Mouse (Mus musculus): ENCODE results near the gene Adat2.

The Adat2 gene

DNA sequence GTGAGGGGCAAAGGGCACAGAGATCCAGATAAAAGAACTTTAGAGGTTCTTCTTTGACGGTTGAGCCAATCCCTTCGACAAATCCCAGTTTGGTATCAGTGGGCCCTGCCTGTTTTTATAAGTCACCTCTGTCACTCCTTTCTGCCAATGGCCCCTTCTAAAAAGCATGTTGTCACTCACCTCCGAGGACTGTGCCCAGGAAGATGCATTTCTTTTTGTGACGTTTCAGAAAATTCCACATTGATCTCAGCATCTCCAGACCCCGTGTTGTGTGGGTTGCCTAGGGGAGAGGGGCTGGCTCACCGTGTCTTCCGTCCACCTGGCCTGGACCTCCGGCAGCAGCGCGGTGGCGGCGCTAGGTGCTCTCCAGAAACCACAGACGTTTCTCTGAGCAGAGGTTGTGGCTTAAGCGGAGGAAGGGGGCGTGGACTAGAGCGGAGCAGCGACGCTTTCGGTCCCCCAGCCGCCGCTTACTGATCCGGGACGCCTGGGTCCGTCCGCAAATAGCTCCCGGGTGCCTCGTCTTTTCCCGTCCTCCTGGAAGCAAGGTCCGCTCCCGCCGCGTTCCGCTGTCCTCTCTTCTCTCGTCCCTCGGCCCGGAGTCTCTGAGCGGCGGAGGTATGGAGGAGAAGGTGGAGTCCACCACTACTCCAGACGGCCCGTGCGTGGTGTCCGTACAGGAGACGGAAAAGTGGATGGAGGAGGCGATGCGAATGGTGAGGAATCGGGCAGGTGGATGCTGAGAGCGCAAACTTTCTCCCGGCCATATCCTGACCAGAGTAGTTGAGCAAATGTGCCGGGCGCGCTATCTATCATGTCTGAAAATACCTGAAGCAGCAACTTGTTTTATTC is at the start of gene Adat2, which contains the start of gene Pex3:
Gene Adat2 (plus strand): TSS at position 249 of the 852 bp plus-strand sequence.
Gene Pex3 (minus strand): TSS at position 497 of the 852 bp plus-strand sequence.
- peak; percentile 98 for DNase-seq

DNA sequence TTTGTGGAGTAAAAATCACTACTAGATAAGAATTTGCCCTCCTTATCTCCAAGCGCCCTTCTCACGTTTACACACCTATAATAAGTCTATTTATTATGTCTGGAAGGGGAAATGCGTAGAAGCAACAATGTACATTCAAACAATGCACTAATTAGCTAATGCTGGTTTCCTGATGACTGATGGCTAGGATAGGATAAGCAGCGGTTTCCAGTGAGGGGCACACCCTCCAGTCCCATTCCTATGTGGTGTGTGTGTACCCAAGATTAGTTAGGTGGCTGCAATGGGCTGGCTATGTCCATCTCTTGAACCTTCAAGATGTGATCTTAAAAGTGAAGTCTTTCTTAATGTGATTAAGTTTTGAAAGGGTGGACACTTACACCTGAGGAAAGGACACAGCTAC is 30.8 kb upstream of the Adat2 start:
- peak; percentile 33 for DNase-seq

- peak; percentile 71 for DNase-seq
Observed at GRCm38 (mm10) chr10:13528155-13528554, 24.5 kb upstream of the Adat2 start.

GRCm38 (mm10) chr10:13534751-13535150 is 17.9 kb upstream of the Adat2 start:
- DNase-seq, result peak; percentile 90

- peak; percentile 39 for DNase-seq
Observed at GRCm38 (mm10) chr10:13536706-13537105, 16.0 kb upstream of the Adat2 start.

GRCm38 (mm10) chr10:13539769-13540333 is 12.8 kb upstream of the Adat2 start:
- DNase-seq, result peak; percentile 31

- peak; percentile 46 for DNase-seq
Observed at GRCm38 (mm10) chr10:13541721-13542120, 11.0 kb upstream of the Adat2 start.

DNA sequence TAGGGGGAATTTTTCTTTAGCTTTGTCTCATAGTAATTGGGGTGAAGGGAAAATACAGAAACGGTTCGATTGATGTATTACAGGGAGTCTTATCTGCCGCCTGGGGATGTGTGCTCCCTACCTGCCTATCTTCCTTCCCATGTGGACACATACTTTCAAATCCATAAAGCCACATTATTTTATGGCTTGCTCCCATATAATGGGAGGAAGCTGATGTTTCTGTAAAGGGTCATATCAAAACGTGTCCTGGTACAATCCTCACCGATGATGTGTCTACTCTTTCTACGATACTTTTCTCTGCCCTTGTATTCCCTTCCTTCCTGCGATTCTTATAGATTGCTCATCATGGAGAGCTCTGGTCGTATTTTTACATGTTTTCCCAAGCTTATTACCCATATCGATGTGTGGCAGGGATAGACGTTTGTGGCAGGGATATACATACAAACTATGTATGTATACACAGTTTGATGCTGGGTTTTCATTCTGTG is 848 bp downstream of the Adat2 start:
- no peak for DNase-seq

DNA sequence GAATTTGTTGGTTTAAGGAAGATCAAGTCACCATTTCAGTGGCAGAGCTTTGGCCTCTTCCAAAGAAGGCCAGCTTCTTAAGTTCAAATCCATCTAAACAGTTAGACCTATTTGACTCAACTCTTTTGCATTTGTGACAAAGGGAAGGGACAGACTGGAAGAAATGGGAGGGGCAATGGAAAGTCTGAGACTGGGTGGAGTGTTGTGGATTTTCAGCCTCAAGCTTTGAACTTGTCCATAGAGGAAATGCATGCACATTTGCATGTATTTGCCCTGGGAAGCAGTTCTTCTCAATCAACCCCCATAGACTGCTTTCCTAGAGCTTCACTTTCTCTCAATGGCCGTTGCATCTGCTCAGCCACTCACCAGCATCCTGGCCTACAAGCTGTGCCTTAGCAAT is 1.6 kb downstream of the Adat2 start:
- no peak for DNase-seq

DNA sequence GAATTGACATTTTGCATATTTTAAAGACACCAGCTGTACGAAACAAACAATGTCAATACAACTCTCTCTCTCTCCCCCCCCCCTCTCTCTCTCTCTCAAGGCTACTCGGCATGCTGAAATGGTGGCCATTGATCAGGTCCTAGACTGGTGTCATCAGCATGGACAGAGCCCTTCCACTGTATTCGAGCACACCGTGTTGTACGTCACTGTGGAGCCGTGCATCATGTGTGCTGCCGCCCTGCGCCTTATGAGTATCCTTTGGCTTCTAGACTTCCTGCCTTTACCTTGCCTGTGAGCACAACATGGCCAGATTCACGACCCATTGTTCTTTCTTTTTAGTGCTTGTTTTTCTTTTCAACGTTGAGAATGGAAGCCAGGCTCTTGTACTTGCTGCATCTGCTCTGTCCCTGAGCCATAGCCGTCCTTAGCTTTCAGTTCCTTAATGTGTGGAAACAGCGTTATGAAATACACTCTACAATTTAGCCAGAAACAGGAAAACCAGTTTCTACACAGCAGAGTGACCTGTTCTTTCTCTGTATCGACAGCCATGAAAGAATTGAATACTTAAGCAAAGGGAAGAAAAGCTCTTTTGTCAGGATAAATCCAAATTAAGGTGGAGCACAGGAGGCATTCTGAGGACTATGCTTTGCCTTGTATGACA is 7.5 kb downstream of the Adat2 start:
- no peak for DNase-seq

DNA sequence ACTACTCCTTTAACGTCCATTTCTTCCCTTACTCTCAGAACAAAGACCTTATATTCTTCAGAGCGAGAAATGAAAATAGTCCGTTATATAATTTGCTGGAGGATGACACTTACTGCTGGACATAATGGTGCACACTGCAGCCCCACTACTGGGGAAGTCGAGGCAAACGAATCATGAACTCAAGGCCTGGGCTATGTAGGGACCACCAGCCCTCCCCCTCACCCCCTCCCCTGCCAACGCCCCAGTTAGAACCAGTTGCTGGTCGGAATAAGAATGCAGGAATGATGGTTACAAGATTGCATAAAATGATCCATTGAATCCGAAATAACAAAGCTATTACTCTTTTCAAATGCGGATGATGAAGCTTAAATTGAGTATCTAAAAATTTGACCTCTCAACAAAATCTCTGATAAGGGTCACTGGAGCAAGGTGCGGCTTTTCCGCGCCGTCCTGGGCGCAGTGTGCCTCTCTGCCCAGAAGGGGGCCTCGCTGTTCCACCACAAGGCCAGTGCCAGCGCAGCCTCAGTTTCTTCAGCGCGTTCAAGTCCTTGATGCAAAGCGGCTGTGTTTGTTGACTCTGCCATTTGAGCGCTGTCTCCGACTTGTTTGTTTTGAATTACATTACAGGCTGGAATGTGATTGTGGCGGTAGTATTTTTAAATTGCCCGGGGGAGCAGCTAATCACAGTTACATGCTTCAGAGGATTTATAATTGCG is 11.8 kb downstream of the Adat2 start:
- DNase-seq, result peak; percentile 88

DNA sequence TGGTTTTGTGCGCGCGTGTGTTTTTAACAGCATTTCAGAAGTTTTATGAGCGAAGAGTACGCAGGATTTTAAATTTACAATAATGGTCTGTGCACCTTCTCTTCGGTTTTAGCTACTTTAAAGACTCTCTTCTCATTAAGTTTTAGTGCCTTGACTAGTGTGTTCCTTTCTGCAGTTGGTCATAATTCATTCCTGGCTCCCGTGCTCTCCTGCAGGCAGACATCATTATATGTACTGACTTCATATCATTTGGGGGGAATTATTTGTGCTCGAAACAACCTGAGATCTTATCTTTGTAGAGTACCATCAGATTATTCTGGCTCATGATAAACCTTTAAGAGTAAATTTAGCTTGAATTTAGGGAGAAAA is 12.4 kb downstream of the Adat2 start:
- DNase-seq, result no peak

- DNase-seq, result no peak
Observed at GRCm38 (mm10) chr10:13566393-13566792, 13.7 kb downstream of the Adat2 start.

DNA sequence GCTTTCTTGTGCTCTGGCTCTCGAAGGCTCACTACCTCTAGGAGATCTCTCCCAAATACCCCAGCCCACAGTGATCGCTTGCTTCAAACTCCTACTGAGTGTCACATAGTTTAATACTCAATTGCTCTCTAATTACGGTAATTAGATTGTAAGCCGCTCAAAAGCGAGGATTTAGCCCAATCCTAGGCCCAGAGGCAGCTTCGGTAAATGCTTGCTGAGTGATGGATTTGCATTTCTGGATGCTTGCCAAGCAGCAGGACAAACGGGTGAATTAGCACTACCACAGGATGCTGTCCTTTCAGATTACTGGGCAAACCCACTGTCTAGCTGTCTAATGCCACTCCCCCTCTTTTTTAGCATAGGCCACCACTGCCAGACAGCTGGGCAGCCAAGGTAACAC is 17.1 kb downstream of the Adat2 start:
- DNase-seq, result no peak

DNA sequence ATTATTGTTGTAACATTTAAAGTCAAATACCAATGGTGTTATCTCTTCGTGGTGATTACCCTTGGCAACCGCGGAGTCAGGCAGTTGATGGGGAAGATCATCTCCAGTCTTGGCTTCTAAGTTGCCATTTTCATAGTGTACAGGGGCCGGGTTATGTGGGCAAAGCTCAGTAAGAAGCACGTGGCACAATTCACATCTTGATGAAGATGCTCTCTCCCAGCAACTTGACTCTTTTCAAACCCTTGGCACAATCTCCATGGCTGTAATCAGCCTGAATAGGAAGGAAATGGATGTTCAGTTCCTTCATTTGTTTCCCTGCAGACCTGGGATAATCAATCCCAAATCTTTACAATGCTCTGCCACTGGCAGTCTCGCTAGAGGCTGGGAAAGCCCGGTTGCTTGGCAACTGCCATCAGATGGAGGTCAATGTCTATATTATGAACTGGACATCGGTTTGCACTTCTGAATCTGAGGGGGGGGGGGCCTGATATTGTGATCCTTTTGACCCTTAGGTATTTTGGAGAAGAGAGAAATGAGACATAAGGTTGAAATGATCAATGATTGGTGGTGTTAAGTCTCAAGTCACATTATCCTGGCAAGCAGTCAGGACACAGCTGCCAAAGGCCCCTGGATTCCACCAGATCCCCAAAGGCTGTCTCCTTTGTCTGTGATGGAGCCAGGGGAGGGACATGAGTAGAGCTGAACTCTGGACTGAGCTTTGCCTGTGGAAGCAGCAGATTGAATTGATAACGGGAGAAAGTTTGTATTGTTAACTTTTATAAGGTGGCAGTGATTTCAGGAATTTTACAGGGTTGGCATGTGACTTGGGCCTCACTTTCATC is 18.2 kb downstream of the Adat2 start:
- no peak for DNase-seq

DNA sequence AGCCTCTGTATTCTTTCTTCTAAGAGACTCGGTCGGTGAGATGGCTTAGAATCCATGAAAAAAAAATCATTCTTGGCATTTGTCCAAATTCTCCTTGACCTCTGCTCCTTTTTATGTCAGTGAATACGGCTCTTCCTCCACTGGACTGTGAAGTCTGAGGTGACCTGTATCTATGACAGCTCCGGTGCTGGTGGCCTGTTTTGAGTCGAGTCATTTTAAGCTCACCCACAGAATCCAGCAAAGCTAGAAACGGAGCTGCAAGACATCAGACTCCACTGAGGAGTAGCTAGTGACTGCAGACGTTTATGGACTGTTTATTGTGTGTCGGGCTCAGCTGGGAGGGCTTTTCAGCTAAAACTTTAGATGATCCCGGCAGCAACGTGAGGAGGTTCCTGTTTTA is 19.3 kb downstream of the Adat2 start:
- DNase-seq, result no peak

DNA sequence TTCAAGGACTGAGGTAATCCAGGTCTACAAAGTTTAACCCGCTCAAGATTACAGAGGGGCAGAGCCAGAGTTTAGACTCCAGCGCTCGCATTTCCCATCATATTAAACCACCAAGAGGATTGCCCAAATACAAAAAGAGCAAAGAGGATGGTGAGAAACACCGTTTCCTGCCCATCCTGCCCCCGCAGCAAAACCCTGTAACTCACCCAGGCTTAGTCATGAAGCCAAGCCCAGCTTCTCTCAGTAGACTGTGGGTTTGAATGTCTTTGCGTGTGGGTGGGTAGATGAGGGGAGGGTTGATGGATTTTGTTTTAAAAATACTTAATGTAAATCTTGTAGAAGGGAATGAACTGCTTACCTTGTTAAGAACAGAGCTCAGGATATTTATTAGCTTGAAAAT is 19.7 kb downstream of the Adat2 start:
- no peak for DNase-seq

DNA sequence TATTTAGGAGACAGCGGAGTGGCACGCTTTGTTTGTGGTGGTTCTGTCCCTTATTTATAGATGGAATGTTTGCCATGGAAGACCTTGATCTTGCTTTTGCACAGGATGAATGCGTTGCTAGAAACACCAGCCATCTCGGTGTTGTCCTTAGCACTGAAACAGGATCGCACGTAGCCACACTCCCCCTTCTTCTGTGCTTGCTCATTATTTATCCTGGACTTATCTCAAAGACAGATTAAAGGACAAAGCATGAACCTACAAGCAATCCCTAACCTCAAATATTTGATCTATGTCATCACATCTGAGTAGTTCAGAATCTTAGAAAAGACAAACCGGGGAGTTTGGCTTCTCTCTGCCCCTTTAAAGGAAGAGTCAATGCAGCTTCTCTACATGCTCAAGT is 24.4 kb downstream of the Adat2 start:
- DNase-seq, result peak; percentile 16

DNA sequence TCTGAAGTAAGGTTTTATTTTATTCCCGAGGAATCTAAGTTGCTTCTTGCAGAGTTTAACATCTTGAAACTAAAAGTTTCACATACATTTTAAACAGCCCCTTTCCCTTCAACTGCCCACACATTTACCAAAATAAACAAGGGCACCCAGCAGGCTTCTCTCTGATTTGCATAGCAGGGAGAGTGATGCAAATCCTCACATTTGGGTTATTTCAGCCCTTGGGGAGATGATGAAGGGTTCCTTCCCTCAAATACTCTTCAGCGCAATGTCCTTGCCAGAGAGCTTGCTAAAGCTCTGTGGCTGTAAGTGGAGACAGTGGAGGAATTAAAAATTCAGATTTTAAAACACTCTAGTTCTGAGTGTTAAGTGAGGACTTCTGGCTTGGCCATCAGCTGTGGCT is 35.2 kb downstream of the Adat2 start:
- peak; percentile 35 for DNase-seq

GRCm38 (mm10) chr10:13592196-13592595 is 39.5 kb downstream of the Adat2 start:
- DNase-seq, result no peak

GRCm38 (mm10) chr10:13593529-13593928 is 40.8 kb downstream of the Adat2 start:
- DNase-seq, result no peak

DNA sequence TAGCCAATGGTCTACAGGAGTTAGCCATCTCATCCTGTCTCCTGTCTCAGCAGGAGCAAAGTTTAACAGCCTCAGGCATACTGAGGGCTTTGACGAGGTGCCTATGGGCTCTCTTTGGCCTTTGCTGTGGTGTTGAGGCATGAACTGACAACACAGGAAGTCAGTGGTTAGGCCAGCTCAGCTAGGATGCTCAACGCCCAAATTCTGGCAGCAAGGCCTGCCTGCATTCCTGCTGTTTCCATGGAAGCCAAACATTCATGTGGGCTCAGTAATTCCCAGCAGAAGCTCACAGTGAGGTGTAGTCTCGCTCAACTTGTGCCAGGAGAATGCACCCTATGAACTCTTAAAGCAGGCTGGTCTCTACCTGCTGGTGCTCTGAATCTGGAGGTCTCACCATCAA is 43.4 kb downstream of the Adat2 start:
- DNase-seq, result peak; percentile 90
